Mouse (Mus musculus) yolk sac, embryonic 10.5 days (tissue): ENCODE data around the gene Calhm5.

Source experiments
- DNase-seq: peaks from one replicate; pipeline ENCODE4 v3.0.0-alpha.2; 2017; ENCODE audit warnings: low spot score

Gene Calhm5

DNA sequence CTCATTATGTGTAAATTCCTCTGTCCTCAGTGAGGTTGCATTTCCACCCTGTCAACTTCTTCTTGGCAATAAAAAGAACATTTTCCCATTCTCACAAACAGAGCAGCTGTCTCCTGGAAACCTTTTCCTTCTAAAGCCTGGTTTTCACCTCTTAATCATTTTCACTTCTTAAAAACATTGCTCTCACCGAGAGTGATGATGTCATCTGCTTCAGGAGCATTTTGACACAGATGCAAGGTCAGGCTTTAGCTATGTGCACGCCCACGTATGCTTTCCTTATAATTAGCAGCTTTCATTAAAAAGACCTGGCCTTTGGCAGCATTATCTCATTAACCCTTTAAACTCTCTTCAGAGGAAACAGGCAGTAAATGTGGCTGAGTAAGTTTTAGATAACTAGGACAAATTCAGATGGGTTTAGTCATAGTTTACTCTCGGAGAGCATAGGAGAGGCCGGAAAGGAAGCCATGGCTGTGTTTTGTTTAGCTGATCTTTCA, 25.3 kb downstream of the Calhm5 start:
- DNase-seq, result no peak

- no peak for DNase-seq
Observed at GRCm38 (mm10) chr10:34069606-34070005, 26.7 kb downstream of the Calhm5 start.

DNA sequence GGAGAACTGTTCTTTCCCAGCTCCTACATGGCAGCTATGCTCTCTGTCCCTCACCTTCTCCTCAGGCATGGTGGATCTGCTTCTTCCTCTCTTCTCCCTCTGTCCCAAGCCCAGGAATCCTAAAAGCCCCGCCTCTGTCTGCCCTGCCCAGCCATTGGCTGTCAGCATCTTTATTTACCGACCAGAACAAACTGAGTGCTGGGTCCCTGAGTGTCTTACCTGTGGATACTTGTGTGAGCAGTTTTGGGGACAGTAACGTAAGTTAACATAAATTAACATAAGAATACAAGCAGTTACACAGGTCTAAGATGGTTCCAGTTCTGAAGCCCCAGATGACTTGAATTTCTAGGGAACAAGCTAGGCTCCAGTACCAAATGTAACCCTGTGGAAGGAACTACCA, 29.7 kb downstream of the Calhm5 start:
- no peak for DNase-seq

DNA sequence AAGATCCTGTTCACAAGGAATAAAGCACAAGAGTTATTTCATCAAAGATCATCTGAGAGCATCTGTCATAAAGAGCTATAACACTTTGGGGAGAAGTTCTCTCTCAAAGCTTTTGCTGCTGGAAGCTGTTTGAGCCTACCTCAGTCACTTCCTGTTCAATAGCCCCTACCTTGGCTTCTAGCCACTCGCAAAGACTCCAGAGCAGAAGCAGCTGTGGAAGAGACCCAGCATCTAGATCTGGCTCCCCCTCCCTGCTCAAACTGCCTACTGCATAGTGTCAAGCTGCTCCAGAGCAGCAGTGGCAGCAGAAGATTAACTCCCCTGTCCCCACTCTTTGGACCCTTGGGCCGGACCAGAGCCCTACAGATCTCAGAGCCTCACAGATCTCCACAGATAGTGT, 42.3 kb downstream of the Calhm5 start:
- DNase-seq, result no peak

- no peak for DNase-seq
Observed at GRCm38 (mm10) chr10:34044210-34044609, 52.1 kb downstream of the Calhm5 start, which contains the start of gene Calhm4. Gene Calhm4 (minus strand): TSS chr10:34044310.
